Mouse (Mus musculus): ENCODE measurements around the gene Espnl.

DNA sequence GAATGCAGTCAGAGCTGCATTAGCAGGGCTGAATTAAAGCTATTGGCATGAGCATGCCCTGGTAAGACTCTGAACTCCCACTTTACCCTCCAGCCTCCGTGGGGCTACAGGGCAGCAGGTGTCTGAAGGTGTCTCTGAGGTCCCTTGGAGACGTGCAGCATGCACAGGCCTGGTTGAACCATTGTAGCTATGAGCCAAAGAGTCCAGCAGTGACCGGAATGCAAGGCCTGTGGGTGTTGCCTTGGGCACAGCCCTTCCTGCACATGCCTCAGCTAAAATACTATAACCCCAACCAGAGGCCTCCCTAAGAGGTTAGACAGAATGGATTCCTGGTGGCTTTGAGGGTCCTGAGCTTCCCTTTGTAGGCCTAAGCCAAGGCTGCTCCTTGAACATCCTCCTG, 29.4 kb downstream of the Espnl start:
- TF ChIP-seq CTCF (IDR thresholded peaks at IDR 0.05; ENCODE audit: borderline replicate concordance, extremely low read depth, insufficient read depth, insufficient read length) (no peak), POLR2A (IDR thresholded peaks at IDR 0.05; ENCODE audit: borderline replicate concordance, extremely low read depth, insufficient read depth, insufficient read length, poor library complexity, severe bottlenecking) (no peak)
